Mouse (Mus musculus) C3H10T1/2 (cell line): ENCODE data around the gene Gm14685. TPM values are rescaled to one million over a fixed set of nuclear protein-coding genes. Genes with fewer than 3 reads are reported as not detected.

Experiments
- polyA plus RNA-seq, 2 experiments: library from polyadenylated mRNA; unstranded; fragments of >200 nt; fragmentation: generic; extraction: Trizol; gene quantifications; one replicate each; pipeline ENCODE4 v1.2.1; 2012; ENCODE audit warnings: missing spikeins in 2 of 2

The Gm14685 gene
- polyA plus RNA-seq = not detected

GRCm38 (mm10) chrX:73116747-73117146 lies at the start of gene Gm14685:
Gene Gm14685, plus strand, starts transcription at chrX:73117047.

DNA sequence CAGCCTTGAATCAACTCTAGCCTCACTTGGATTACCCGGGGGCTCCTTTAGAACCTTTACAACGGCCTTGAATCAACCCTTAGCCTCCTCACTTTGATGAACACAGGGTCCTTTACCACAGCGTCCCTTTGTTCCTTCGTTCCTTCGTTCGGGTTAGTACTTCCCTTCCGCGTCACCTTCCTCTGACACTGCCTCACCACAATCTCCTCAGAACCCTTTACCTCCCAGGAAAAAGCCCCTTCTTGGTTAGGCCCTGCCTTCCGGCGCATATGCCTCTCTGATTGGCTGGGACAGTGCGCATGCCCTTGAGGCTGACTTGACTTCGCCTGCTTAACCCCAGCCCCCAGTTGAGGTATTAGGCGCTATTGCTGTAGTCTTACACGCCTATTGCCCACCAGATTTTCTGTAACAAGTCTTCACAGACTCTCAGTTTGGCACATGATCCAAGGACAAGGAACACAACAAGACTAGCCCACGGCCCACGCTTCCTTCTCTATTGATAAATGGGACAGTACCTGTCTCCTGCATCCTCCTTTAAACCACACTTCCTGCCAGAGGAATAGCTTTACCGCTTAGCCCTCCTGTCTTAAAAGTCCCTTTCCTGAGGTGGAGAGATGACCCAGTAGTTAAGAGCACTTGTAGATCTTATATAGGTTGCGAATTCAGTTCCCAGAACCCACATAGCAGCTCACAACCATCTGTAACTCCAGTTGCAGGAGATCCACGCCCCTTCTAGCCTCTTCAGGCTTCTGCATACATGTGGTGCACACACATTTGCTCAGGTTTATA lies 34.4 kb upstream of the Gm14685 start, which contains the start of gene Xlr4a:
Gene Xlr4a (minus strand): TSS at position 212 of the 789 bp plus-strand sequence.

GRCm38 (mm10) chrX:73096941-73097508 lies 19.8 kb upstream of the Gm14685 start, which contains the start of gene Xlr3a:
Gene Xlr3a, minus strand, starts transcription at chrX:73097095.

GRCm38 (mm10) chrX:73148496-73148895 lies 31.6 kb downstream of the Gm14685 start, which contains the start of gene Xlr5b:
Gene Xlr5b, plus strand, starts transcription at chrX:73148796.

DNA sequence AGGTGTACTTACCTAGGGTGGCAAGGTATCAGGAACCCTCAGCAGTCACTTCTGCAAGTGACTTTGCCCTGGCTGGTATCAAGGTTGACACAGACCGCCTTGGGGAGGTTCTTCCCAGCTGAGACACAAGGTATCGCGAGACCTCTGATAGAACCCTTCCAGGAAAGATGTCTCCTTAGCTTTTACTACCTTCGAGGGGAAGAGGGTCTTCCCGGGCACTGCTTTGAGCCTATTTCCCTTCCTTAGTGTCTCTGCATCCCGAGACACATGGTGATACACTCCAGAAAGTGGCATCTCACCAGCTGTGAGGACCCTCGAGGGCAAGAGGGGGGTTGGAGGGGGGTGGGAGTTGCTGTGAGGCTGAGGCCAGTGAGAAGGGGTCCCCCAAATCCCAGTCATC lies 32.5 kb downstream of the Gm14685 start, which contains the start of gene DXBay18:
Gene DXBay18 (minus strand): TSS at position 101 of the 400 bp plus-strand sequence.

DNA sequence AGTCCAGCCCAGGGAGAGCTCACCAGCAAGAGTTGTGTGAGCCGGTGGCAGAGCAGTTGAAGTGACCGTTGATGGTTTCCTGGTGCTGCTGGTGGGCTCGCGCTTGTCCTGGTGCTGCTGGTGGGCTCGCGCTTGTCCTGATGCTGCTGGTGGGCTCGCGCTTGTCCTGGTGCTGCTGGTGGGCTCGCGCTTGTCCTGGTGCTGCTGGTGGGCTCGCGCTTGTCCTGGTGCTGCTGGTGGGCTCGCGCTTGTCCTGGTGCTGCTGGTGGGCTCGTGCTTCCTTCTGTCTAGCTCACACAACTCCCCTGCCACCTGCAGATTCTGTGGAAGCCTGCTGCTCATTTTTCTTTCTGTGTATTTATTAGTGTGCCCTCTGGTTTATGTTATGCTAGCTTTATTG lies 60.0 kb downstream of the Gm14685 start, which contains the start of gene Spin2d:
Gene Spin2d (minus strand): TSS at position 101 of the 400 bp plus-strand sequence.

Other genes with a start within 250 kb of the Gm14685 start
- gene Cetn2, start 198.6 kb upstream of the Gm14685 start, polyA plus RNA-seq = 10 to 100 TPM in 1 of 2 experiments, 1 to 10 TPM in 1; 2.9 to 35.3 TPM
- 10 to 100 TPM; 13.5 to 36.9 TPM for gene Nsdhl, start 198.5 kb upstream of the Gm14685 start, polyA plus RNA-seq
- gene Zfp185, start 129.7 kb upstream of the Gm14685 start, polyA plus RNA-seq = under 1 TPM in 1 of 2 experiments, not detected in 1; 0.04 TPM
- under 1 TPM; 0.05 to 0.25 TPM for gene Pnma5, start 79.9 kb upstream of the Gm14685 start, polyA plus RNA-seq
- gene Pnma3, start 52.3 kb upstream of the Gm14685 start, polyA plus RNA-seq = not detected
- not detected for gene Xlr4a, start 34.6 kb upstream of the Gm14685 start, polyA plus RNA-seq
- gene Xlr3a, start 20.0 kb upstream of the Gm14685 start, polyA plus RNA-seq = under 1 TPM; 0.08 to 0.30 TPM
- not detected for gene Xlr5b, start 31.7 kb downstream of the Gm14685 start, polyA plus RNA-seq
- not detected for gene DXBay18, start 32.4 kb downstream of the Gm14685 start, polyA plus RNA-seq
- not detected for gene Spin2d, start 59.9 kb downstream of the Gm14685 start, polyA plus RNA-seq
- not detected for gene Xlr3b, start 75.2 kb downstream of the Gm14685 start, polyA plus RNA-seq
- not detected for gene Xlr4b, start 97.3 kb downstream of the Gm14685 start, polyA plus RNA-seq
- 1 to 10 TPM; 5.0 to 6.2 TPM for gene F8a, start 111.2 kb downstream of the Gm14685 start, polyA plus RNA-seq
- not detected for gene Xlr4c, start 126.1 kb downstream of the Gm14685 start, polyA plus RNA-seq
- gene Xlr3c, start 148.3 kb downstream of the Gm14685 start, polyA plus RNA-seq = under 1 TPM; 0.04 TPM
- gene Xlr5a, start 175.9 kb downstream of the Gm14685 start, polyA plus RNA-seq = not detected
- gene Xlr5c, start 175.9 kb downstream of the Gm14685 start, polyA plus RNA-seq = not detected
- gene Gm45015, start 219.8 kb downstream of the Gm14685 start, polyA plus RNA-seq = not detected
- 1 to 10 TPM in 1 of 2 experiments, under 1 TPM in 1; 0.81 to 6.2 TPM for gene Zfp275, start 225.6 kb downstream of the Gm14685 start, polyA plus RNA-seq